Mouse (Mus musculus): Measurements from ENCODE around the gene Sf3a1. TPM values are rescaled to one million over a fixed set of nuclear protein-coding genes. Genes with fewer than 3 reads are reported as not detected.

The Sf3a1 gene
- polyA plus RNA-seq, 1 experiment from 2014 or later, result 83.3 TPM

- no peak for ATAC-seq (ENCODE audit: low FRiP score, low read depth)
These were observed 33.3 kb downstream of the Sf3a1 start for GRCm38 (mm10) chr11:4193420-4193819.

GRCm38 (mm10) chr11:4195597-4196031 lies 35.5 kb downstream of the Sf3a1 start:
- no peak overlapping the region for H3K4me3 ChIP-seq
- no peak overlapping the region for H3K4me2 ChIP-seq (replicated peaks)
- ATAC-seq (ENCODE audit: low FRiP score, low read depth), result no peak
- no peaks in the 10 kb centered on the region for H3K27me3 ChIP-seq
- H3K27ac ChIP-seq (replicated peaks), result no peak overlapping the region
- no peaks in the 10 kb centered on the region for H3K4me1 ChIP-seq
- 89% methylated on average over 3 of the region's 3 CpGs for WGBS
- no peaks in the 10 kb centered on the region for H3K36me3 ChIP-seq
- no peaks in the 10 kb centered on the region for H3K9me3 ChIP-seq
- no peak overlapping the region for H3K9ac ChIP-seq (replicated peaks)

More at GRCm38 (mm10) chr11:4193420-4193819, 33.3 kb downstream of the Sf3a1 start:
- no peak overlapping the region for H3K4me2 ChIP-seq (replicated peaks)
- H3K4me3 ChIP-seq, result no peak overlapping the region
- no peaks in the 10 kb centered on the region for H3K9me3 ChIP-seq
- 0 out of 2 replicates have a peak, but pooled peaks cover 2% of the 10 kb centered on the region for H3K4me1 ChIP-seq
- no peak overlapping the region for H3K9ac ChIP-seq (replicated peaks)
- no peaks in the 10 kb centered on the region for H3K36me3 ChIP-seq
- H3K27ac ChIP-seq (replicated peaks), result no peak overlapping the region
- no peaks in the 10 kb centered on the region for H3K27me3 ChIP-seq

GRCm38 (mm10) chr11:4196636-4197035 lies 36.5 kb downstream of the Sf3a1 start:
- WGBS, result 80% methylated on average over 8 of the region's 8 CpGs
- H3K9me3 ChIP-seq, result no peaks in the 10 kb centered on the region

GRCm38 (mm10) chr11:4197691-4198090 lies 37.5 kb downstream of the Sf3a1 start:
- Histone ChIP-seq H3K4me2 (replicated peaks) (no peak overlapping the region), H3K9ac (replicated peaks) (no peak overlapping the region), H3K9me3 (no peaks in the 10 kb centered on the region), H3K27me3 (no peaks in the 10 kb centered on the region), H3K4me1 (no peaks in the 10 kb centered on the region), H3K27ac (replicated peaks) (no peak overlapping the region), H3K4me3 (no peak overlapping the region), H3K36me3 (no peaks in the 10 kb centered on the region)
- ATAC-seq (ENCODE audit: low FRiP score, low read depth), result no peak
- WGBS, result 53% methylated on average over 1 of the region's 1 CpGs

More at GRCm38 (mm10) chr11:4196636-4197035, 36.5 kb downstream of the Sf3a1 start:
- H3K27me3 ChIP-seq, result no peaks in the 10 kb centered on the region
- ATAC-seq (ENCODE audit: low FRiP score, low read depth), result no peak
- H3K4me3 ChIP-seq, result no peak overlapping the region
- H3K27ac ChIP-seq (replicated peaks), result no peak overlapping the region
- H3K4me1 ChIP-seq, result no peaks in the 10 kb centered on the region
- no peak overlapping the region for H3K9ac ChIP-seq (replicated peaks)
- no peak overlapping the region for H3K4me2 ChIP-seq (replicated peaks)
- no peaks in the 10 kb centered on the region for H3K36me3 ChIP-seq

- Histone ChIP-seq H3K4me2 (replicated peaks) (no peak overlapping the region), H3K27me3 (no peaks in the 10 kb centered on the region), H3K4me3 (no peak overlapping the region), H3K27ac (replicated peaks) (no peak overlapping the region), H3K36me3 (peaks cover 13% of the 10 kb centered on the region; the same call in 1 of the 2 replicates), H3K9ac (replicated peaks) (no peak overlapping the region), H3K9me3 (no peaks in the 10 kb centered on the region), H3K4me1 (no peaks in the 10 kb centered on the region)
- no peak for ATAC-seq (ENCODE audit: low FRiP score, low read depth)
- WGBS, result 87% methylated on average over 11 of the region's 11 CpGs
These were observed 42.0 kb downstream of the Sf3a1 start for GRCm38 (mm10) chr11:4201981-4202700.

- Histone ChIP-seq H3K27ac (replicated peaks) (no peak overlapping the region), H3K36me3 (peaks cover 23% of the 10 kb centered on the region; the same call in 1 of the 2 replicates), H3K27me3 (no peaks in the 10 kb centered on the region), H3K4me3 (no peak overlapping the region), H3K9me3 (no peaks in the 10 kb centered on the region), H3K4me1 (no peaks in the 10 kb centered on the region), H3K9ac (replicated peaks) (no peak overlapping the region), H3K4me2 (replicated peaks) (no peak overlapping the region)
- WGBS, result 90% methylated on average over 12 of the region's 12 CpGs
- no peak for ATAC-seq (ENCODE audit: low FRiP score, low read depth)
These were observed 43.0 kb downstream of the Sf3a1 start for GRCm38 (mm10) chr11:4202995-4203704.

- ATAC-seq (ENCODE audit: low FRiP score, low read depth), result no peak
- Histone ChIP-seq H3K9ac (replicated peaks) (no peak overlapping the region), H3K27me3 (no peaks in the 10 kb centered on the region), H3K4me3 (no peak overlapping the region), H3K36me3 (peaks cover 28% of the 10 kb centered on the region), H3K4me1 (no peaks in the 10 kb centered on the region), H3K4me2 (replicated peaks) (no peak overlapping the region), H3K9me3 (no peaks in the 10 kb centered on the region), H3K27ac (replicated peaks) (no peak overlapping the region)
- WGBS, result 55% methylated on average over 2 of the region's 2 CpGs
These were observed 43.5 kb downstream of the Sf3a1 start for GRCm38 (mm10) chr11:4203705-4204074.

- ATAC-seq (ENCODE audit: low FRiP score, low read depth), result no peak
- H3K27ac ChIP-seq (replicated peaks), result no peak overlapping the region
- peaks cover 31% of the 10 kb centered on the region for H3K36me3 ChIP-seq
- H3K4me2 ChIP-seq (replicated peaks), result no peak overlapping the region
- H3K9me3 ChIP-seq, result no peaks in the 10 kb centered on the region
- 92% methylated on average over 5 of the region's 5 CpGs for WGBS
- no peak overlapping the region for H3K9ac ChIP-seq (replicated peaks)
- H3K4me1 ChIP-seq, result no peaks in the 10 kb centered on the region
- H3K27me3 ChIP-seq, result no peaks in the 10 kb centered on the region
- no peak overlapping the region for H3K4me3 ChIP-seq
These were observed 45.0 kb downstream of the Sf3a1 start for GRCm38 (mm10) chr11:4205097-4205655.

GRCm38 (mm10) chr11:4205951-4206350 lies 45.8 kb downstream of the Sf3a1 start:
- no peak for ATAC-seq (ENCODE audit: low FRiP score, low read depth)

GRCm38 (mm10) chr11:4206563-4206962 lies 46.4 kb downstream of the Sf3a1 start:
- Histone ChIP-seq H3K4me3 (no peak overlapping the region), H3K27ac (replicated peaks) (no peak overlapping the region), H3K36me3 (peaks cover 39% of the 10 kb centered on the region), H3K9me3 (no peaks in the 10 kb centered on the region), H3K4me1 (no peaks in the 10 kb centered on the region), H3K27me3 (no peaks in the 10 kb centered on the region), H3K4me2 (replicated peaks) (no peak overlapping the region), H3K9ac (replicated peaks) (no peak overlapping the region)
- ATAC-seq (ENCODE audit: low FRiP score, low read depth), result no peak
- WGBS, result 84% methylated on average over 6 of the region's 6 CpGs

More at GRCm38 (mm10) chr11:4205951-4206350, 45.8 kb downstream of the Sf3a1 start:
- Histone ChIP-seq H3K4me2 (replicated peaks) (no peak overlapping the region), H3K4me3 (no peak overlapping the region), H3K27ac (replicated peaks) (no peak overlapping the region), H3K9ac (replicated peaks) (no peak overlapping the region), H3K27me3 (no peaks in the 10 kb centered on the region), H3K9me3 (no peaks in the 10 kb centered on the region), H3K36me3 (peaks cover 36% of the 10 kb centered on the region), H3K4me1 (no peaks in the 10 kb centered on the region)
- WGBS, result 93% methylated on average over 7 of the region's 7 CpGs

GRCm38 (mm10) chr11:4207655-4208054 lies 47.5 kb downstream of the Sf3a1 start:
- H3K9ac ChIP-seq (replicated peaks), result no peak overlapping the region
- no peaks in the 10 kb centered on the region for H3K4me1 ChIP-seq
- ATAC-seq (ENCODE audit: low FRiP score, low read depth), result no peak
- H3K4me2 ChIP-seq (replicated peaks), result no peak overlapping the region
- 94% methylated on average over 9 of the region's 9 CpGs for WGBS
- peaks cover 48% of the 10 kb centered on the region for H3K36me3 ChIP-seq
- H3K27me3 ChIP-seq, result no peaks in the 10 kb centered on the region
- no peak overlapping the region for H3K4me3 ChIP-seq
- H3K9me3 ChIP-seq, result no peaks in the 10 kb centered on the region
- no peak overlapping the region for H3K27ac ChIP-seq (replicated peaks)

GRCm38 (mm10) chr11:4209556-4209955 lies 49.4 kb downstream of the Sf3a1 start:
- H3K27ac ChIP-seq (replicated peaks), result no peak overlapping the region
- H3K9ac ChIP-seq (replicated peaks), result no peak overlapping the region
- no peak overlapping the region for H3K4me2 ChIP-seq (replicated peaks)
- no peaks in the 10 kb centered on the region for H3K4me1 ChIP-seq
- H3K27me3 ChIP-seq, result no peaks in the 10 kb centered on the region
- H3K4me3 ChIP-seq, result no peak overlapping the region
- peaks cover 67% of the 10 kb centered on the region for H3K36me3 ChIP-seq
- ATAC-seq (ENCODE audit: low FRiP score, low read depth), result no peak
- WGBS, result 81% methylated on average over 5 of the region's 5 CpGs
- H3K9me3 ChIP-seq, result no peaks in the 10 kb centered on the region
